Mouse (Mus musculus) stomach, embryonic 16.5 days (tissue): ENCODE measurements around the gene Gpr137b. TPM values are rescaled to one million over a fixed set of nuclear protein-coding genes. Genes with fewer than 3 reads are reported as not detected.
"Not testable (repeated sequence)": the region's sequence is repeated elsewhere in the genome, so short reads cannot be mapped to it uniquely, and the experiment has no call there.

Source experiments
- ATAC-seq: fragments of 200-750 bp; cut with Nextera tagmentation; 2 replicates; pipeline ENCODE4 v1.8.0; 2017; ENCODE audit warnings: moderate number of reproducible peaks, moderate TSS enrichment; ENCODE audit not compliant: insufficient read depth, low FRiP score
- H3K27ac ChIP-seq: fragments of 300-500 bp; sonication (generic); 2 replicates; pipeline ENCODE4 v1.5.1; 2014; ENCODE audit warnings: low read length
- H3K27me3 ChIP-seq: fragments of 300-500 bp; sonication (generic); 2 replicates; pipeline ENCODE4 v1.6.1; 2014; ENCODE audit warnings: low read length, control low read depth, mixed read lengths; ENCODE audit not compliant: control insufficient read depth, insufficient read depth
- H3K36me3 ChIP-seq: fragments of 300-500 bp; sonication (generic); 2 replicates; pipeline ENCODE4 v1.6.1; 2014; ENCODE audit warnings: low read length; ENCODE audit not compliant: control insufficient read depth, insufficient read depth
- H3K4me1 ChIP-seq: fragments of 300-500 bp; sonication (generic); 2 replicates; pipeline ENCODE4 v1.6.1; 2014; ENCODE audit warnings: low read length, control low read depth, mixed read lengths; ENCODE audit not compliant: control insufficient read depth, insufficient read depth
- H3K4me2 ChIP-seq: fragments of 300-500 bp; sonication (generic); 2 replicates; pipeline ENCODE4 v1.6.1; 2014; ENCODE audit warnings: low read depth, low read length, mixed read lengths
- H3K4me3 ChIP-seq: fragments of 300-500 bp; sonication (generic); replicated peaks from 2 replicates; pipeline ENCODE4 v1.5.1; 2014; ENCODE audit warnings: mild to moderate bottlenecking, low read length
- H3K9ac ChIP-seq: fragments of 300-500 bp; sonication (generic); 2 replicates; pipeline ENCODE4 v1.6.1; 2014; ENCODE audit warnings: low read length
- H3K9me3 ChIP-seq: fragments of 300-500 bp; sonication (generic); replicated peaks from 2 replicates; pipeline ENCODE4 v1.6.1; 2016; ENCODE audit warnings: low read length, control low read depth; ENCODE audit not compliant: control insufficient read depth
- WGBS: fragments of 180-500 bp; shearing (Covaris S2); extraction: QIAGEN DNeasy Blood & Tissue Kit; methylation state at CpG from one replicate; pipeline ENCODE4 v1.1.7; 2014; 5-methylcytosine and 5-hydroxymethylcytosine counted together
- polyA plus RNA-seq: library from polyadenylated mRNA; unstranded; fragments of >200 nt; fragmentation: Nextera tagmentation; extraction: Ambion mirVana; gene quantifications from 2 replicates; pipeline ENCODE4 v1.2.1, GENCODE M21; 2015

The Gpr137b gene
- polyA plus RNA-seq, 1 experiment from 2014 or later, result 8.6 TPM

DNA sequence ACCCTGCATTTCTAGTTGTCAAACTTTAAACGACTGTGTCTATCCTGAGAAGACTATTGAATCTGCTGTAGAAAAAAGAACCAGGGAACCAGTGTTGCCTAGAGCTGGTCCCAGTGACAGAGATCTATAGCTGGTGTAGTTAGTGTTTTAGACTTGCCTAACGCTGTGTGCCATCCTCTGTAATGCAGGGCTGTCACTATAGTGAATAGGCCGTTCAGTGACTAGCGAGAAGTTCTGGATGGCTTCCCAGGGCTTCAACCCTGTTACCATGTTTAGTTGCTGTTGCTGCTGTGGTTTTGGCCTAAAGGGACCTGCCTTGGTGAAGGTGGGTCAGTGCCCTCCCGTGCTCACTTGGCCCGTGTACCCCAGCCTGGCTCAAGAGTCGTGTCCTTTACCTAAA, 43.1 kb downstream of the Gpr137b start:
- not testable (repeated sequence) for H3K9ac ChIP-seq, H3K9me3 ChIP-seq, H3K4me2 ChIP-seq, H3K4me1 ChIP-seq, H3K36me3 ChIP-seq, H3K27ac ChIP-seq, H3K4me3 ChIP-seq, ATAC-seq, H3K27me3 ChIP-seq
- WGBS, result 82% methylated on average over 7 of the region's 7 CpGs

DNA sequence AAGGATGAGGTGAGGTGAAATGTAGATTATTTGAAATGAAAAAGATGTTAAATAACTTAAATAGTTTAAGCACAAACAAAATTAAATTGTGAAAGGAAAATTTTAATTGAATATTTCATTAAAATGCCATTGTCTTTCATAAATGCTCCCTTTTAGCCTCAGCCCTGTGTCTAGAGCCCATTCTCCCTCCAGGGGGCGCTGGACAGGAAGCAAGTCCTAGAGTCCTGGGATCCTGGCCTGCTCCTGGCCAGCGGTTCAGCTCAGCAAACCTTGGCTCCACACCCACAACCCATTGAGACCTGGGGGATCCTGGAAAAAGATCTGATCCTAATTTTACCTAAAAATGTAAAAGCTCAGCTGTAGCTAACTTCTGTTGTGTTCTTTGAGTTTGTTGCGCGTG, 44.5 kb downstream of the Gpr137b start:
- WGBS, result 68% methylated on average over 4 of the region's 4 CpGs
- no peak overlapping the region for H3K27ac ChIP-seq
- no peak for ATAC-seq

DNA sequence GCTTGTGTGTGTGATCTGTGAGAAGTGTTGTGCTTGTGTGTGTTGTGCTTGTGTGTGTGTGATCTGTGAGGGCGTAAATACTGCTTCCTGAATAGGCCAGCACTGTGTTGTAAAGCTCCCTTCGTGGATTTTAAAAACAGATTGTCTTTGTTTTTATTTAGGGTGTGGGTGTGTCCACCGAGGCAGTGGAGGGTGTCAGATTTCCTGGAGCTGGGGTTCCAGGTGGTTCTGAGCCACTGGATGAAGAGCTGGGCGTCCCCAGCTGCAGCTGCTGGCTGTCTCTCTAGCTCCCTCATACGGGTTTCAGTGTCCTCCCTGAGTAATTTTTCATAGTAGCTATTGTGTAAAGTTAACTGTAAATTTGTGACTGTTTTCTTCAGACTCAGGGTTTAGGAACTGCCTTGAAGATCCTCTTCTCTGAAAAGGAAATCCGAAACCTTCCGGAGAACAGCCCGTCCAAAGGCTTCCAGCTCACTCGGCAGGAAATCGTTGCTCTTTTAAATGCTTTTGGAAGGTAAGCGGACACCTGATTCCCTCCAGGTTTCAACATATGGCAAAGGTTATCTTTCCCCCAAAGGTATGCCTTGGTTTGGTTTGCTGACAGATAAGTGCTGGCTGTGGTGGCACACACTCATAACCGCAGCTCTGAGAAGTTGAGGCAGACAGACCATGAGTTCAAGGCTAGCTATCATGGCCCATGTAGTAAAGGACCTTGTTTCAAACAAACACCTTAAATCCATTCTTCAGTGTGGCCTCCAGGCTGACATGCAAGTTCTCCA, 46.0 kb downstream of the Gpr137b start:
- H3K9ac ChIP-seq, H3K9me3 ChIP-seq, H3K27ac ChIP-seq, H3K4me1 ChIP-seq, H3K27me3 ChIP-seq, H3K4me2 ChIP-seq, H3K4me3 ChIP-seq, H3K36me3 ChIP-seq, ATAC-seq: not testable (repeated sequence)
- 21% methylated on average over 12 of the region's 12 CpGs for WGBS

More for the DNA sequence above, 44.5 kb downstream of the Gpr137b start:
- no peaks in the 10 kb centered on the region for H3K36me3 ChIP-seq
- H3K4me3 ChIP-seq, result no peak overlapping the region
- H3K4me1 ChIP-seq, result no peaks in the 10 kb centered on the region
- H3K4me2 ChIP-seq, result no peak overlapping the region
- H3K9me3 ChIP-seq, result no peaks in the 10 kb centered on the region
- H3K27me3 ChIP-seq, result no peaks in the 10 kb centered on the region
- H3K9ac ChIP-seq, result no peak overlapping the region

DNA sequence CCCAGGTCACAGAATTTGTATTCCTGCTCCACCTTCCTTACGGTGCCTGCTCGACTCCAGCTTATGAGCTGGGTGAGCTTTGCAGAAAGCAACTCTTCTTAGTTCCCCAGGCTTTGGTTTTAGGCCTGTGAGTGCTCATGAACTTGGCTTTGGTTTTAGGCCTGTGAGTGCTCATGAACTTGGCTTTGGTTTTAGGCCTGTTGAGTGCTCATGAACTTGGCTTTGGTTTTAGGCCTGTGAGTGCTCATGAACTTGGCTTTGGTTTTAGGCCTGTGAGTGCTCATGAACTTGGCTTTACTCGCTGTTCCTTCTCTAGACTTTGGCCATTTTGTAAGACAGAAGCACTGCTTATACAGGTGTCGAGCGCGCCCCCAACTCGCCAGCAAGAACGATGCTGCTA, 56.5 kb downstream of the Gpr137b start:
- not testable (repeated sequence) for H3K9ac ChIP-seq, ATAC-seq

DNA sequence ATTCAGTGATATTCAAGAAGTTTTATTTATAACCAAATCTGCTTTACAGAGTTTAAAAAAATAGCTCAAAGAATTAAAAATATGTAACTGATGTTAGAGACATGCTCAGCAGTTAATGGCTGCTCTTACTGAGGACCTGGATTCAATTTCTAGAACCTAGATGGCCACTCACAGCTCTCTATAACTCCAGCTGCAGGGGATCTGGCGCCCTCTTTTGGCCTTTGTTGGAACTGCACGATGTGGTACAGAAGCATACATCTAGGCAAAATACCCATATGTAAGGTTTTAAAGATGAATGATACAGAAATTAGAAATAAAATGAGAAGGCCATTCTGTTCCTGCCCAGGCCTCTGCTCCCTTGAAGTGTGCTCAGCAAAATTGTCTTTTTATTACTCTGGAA, 64.9 kb downstream of the Gpr137b start:
- Histone ChIP-seq H3K27me3 (no peaks in the 10 kb centered on the region), H3K27ac (no peak overlapping the region), H3K4me1 (no peaks in the 10 kb centered on the region), H3K9ac (no peak overlapping the region), H3K4me3 (no peak overlapping the region), H3K9me3 (no peaks in the 10 kb centered on the region), H3K4me2 (no peak overlapping the region), H3K36me3 (no peaks in the 10 kb centered on the region)
- WGBS, result 3% methylated on average over 2 of the region's 2 CpGs
- ATAC-seq, result no peak

More for the DNA sequence above, 56.5 kb downstream of the Gpr137b start:
- not testable (repeated sequence) for H3K4me1 ChIP-seq, H3K36me3 ChIP-seq, H3K4me3 ChIP-seq, H3K27me3 ChIP-seq, H3K9me3 ChIP-seq, H3K4me2 ChIP-seq, H3K27ac ChIP-seq
- WGBS, result 86% methylated on average over 7 of the region's 8 CpGs

Other genes with a start within 250 kb of the Gpr137b start
- gene Prl2c5, start 211.3 kb downstream of the Gpr137b start, polyA plus RNA-seq, result not detected in 2 replicates
- 112 and 120 TPM in 2 replicates for gene Nid1, start 43.5 kb upstream of the Gpr137b start, polyA plus RNA-seq
- 3.6 and 4.9 TPM in 2 replicates for gene Lyst, start 196.4 kb upstream of the Gpr137b start, polyA plus RNA-seq